Mouse (Mus musculus): ENCODE measurements around the gene Myl9.
A peak's percentile ranks its signal among the peaks of the same experiment; 100 is the strongest.

The Myl9 gene

DNA sequence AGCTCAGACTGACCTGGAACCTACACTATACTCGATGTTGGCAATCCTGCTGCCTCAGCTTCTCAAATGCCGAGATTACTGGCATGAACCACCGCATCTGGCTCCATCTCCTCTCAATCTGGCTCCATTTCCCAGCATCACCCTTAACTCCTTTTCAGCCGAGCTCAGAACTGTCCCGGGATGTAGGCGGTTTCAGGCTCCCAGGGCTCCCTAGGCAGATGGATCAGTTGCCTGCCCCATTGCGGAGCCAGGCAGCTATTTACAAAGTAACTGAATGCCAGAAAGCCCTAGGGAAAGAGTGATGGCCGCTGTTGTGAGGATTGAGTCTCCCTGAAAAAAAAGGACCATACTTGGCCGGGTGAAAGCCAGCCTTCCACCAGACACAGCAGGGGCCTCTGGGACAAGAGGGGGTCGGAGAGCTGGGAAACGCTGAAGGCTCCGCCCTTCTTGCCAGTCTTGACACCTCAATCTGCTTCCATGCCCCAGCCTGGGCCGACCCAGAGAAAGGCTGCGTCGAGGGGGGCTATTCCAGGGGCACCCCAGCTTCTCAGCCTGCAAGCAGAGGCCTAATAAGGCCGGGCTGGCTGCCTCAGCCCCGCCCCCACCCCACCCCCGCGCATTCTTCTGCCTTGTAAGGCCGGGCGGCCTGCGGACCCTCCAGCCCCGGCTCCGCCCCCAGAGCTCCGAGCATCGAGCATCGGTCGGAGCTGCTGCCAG, at the start of gene Myl9:
Gene Myl9, plus strand, starts transcription at position 683 of the 717 bp plus-strand sequence.
- peak; percentile 73 for DNase-seq (ENCODE audit: low read depth, low spot score)

DNA sequence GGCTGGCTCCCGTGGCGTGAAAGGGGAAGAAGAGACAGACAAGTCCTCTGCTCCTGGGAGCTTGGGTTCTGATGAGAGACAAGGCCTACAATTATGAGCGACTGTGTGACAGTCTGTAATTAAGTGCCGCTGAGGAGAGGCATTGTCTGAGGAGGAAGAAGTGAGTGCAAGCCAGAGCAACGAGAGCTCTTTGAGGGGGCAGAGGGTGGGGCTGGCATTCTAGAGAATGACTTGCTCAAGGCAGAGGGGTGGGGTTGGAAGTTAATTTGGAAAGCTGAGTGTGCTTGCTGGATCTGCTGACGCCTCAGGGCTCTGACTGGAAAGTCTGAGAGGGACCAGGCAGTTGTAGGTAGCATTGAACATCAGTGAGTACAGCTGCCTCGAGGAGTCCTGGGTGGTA, 48.9 kb upstream of the Myl9 start:
- DNase-seq (ENCODE audit: low read depth, low spot score): no peak

DNA sequence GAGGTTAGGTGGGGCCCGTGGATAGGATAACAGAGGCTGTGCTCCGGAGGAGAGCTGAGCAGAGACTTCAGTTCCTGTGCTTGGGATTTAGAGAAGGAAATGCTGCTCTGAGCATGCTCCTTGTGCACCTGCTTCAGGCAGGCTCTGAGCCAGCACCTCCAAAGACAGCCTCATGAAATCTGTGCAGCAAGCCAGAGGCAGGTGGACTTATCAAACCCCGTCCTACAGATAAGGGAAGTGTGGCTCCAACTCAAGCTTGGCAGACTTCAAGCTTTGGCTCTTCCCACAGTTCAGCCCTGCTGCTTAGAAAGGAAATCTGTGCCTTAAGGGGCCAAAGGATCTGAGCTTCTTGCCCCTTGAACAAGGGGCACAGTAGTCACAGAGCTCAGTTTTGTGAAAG, 48.3 kb upstream of the Myl9 start:
- no peak for DNase-seq (ENCODE audit: low read depth, low spot score)

DNA sequence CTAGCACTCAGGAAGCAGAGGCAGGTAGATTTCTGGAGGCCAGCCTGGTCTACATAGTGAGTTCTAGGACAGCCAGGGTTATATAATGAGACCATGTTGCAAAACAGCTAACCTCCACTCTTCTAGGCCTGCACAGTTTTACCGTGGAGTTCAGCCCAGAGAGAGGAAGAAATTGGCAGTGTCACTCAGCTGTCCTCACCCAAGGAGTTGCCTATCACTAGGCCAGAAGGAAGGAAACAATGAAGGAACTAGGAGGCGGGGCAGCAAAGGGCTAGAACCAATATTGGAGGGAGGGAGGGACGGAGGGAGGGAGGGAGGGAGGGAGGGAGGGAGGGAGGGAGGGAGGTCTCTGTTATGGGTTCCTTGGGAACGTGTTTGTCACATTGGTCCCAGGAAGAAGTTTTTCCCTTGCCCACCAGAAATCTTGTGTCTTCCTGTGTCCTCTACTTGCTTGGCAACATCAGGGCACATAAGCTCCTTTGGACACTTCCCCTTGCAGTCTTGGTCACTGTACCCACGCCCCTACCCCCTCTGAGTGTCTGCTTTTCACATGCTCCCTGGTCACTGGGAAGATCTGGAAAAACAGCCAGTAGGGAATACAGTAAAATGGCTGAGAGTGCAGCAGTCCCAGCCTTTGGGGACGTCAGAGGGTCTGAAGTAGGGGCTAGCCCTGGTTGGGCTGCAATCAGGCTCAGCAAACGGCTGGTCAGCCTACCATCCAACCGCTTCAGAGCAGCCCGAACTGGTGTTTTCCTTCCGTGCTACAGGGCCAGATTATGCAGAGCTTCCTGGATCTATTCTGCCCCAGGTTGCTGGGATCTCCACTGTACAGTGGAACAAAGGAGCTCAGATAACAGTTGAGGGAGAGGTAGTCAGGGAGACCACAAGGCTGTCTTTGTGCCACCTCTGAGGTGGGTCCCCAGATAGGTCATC, 45.4 kb upstream of the Myl9 start:
- no peak for DNase-seq (ENCODE audit: low read depth, low spot score)

DNA sequence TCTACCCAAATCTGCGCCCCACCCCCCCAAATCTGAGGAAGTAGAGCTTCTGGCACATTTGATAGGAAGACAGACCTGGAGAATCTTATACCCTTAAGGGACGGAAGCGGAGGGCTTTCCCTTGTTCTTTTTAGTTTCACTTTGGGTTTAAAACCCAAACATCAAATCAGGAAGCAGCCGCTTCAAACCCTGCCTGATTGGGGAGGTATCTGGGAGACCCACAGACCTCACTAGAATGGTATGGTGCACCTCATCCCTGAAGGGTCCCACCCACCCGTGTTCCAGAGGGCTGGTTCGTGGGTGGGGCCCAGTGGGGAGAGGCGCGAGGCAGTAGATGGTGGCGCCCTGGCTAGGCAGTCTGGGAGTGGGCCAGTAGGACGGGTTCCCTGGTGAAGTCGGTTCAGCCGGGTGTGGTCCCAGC, 44.7 kb upstream of the Myl9 start:
- no peak for DNase-seq (ENCODE audit: low read depth, low spot score)

- no peak for DNase-seq (ENCODE audit: low read depth, low spot score)
Observed at GRCm38 (mm10) chr2:156731592-156731991, 43.6 kb upstream of the Myl9 start.

- DNase-seq (ENCODE audit: low read depth, low spot score): no peak
Observed at GRCm38 (mm10) chr2:156732109-156732508, 43.1 kb upstream of the Myl9 start.

DNA sequence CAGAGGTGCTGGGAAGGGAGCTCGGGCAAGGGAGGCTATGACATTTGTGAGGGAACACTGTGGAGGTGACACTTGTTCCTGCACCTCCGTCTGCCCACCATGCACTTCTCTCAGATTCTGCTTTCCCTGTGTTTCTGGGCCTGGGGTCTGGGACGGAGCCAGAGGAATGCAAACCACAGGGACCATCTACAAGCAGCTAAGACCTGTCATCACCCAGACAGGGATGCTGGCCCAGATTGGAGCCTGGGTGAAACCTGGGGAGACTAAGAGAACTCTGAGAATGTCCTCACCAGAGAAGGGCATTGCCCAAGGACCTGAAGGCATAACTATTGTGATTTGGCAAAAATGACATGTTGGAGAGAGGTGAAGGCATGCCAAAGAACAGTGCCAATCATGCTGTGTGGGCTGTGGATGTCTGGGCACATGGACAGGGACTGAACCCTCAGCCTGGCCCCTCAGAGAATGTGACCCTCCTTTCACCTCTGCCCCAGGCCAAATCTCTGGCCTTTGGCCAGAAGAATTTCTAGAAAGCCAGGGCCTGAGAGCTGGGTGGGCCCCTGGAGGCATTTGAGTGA, 39.4 kb upstream of the Myl9 start:
- no peak for DNase-seq (ENCODE audit: low read depth, low spot score)

DNA sequence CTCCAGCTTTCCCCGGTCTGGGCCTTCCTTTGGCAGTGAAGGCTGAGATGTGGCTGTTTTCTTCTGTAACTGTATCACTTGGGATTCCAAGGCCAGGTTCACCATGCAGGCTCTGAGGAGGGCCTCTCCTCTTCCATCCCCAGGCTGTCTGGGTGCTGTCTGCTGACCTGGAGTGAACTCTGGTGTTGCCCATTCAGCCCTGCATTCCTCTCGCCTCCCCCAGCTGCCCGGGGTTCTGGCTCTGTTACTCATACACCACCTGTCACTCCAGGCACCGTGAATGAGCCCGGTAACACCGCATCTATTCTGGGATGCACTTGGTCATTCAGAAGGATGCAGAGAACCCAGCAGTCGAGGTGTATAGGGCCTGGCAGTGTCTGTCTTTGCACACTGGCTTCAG, 38.4 kb upstream of the Myl9 start:
- DNase-seq (ENCODE audit: low read depth, low spot score): no peak

- DNase-seq (ENCODE audit: low read depth, low spot score): no peak
Observed at GRCm38 (mm10) chr2:156737976-156738375, 37.2 kb upstream of the Myl9 start.

- no peak for DNase-seq (ENCODE audit: low read depth, low spot score)
Observed at GRCm38 (mm10) chr2:156741265-156741664, 34.0 kb upstream of the Myl9 start.

DNA sequence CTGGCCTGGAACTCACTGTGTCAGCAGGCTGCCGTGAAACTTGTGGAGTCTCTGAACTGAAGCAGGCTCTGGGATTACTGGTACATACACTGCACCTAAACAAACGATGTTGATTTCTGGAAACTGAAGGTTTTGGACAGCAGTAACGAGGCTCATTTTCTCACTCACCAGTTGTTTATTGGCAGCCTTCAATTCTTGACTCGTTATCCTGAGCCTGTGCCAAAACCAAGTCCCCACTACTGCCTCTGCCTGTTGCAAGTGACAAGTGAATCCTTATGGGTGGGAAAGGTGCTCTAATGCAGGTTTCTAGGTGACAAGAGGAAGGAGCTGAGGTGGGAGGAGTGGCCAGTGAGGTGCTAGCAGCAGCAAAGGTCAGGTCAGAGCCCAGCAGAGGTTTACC, 33.2 kb upstream of the Myl9 start:
- no peak for DNase-seq (ENCODE audit: low read depth, low spot score)

DNA sequence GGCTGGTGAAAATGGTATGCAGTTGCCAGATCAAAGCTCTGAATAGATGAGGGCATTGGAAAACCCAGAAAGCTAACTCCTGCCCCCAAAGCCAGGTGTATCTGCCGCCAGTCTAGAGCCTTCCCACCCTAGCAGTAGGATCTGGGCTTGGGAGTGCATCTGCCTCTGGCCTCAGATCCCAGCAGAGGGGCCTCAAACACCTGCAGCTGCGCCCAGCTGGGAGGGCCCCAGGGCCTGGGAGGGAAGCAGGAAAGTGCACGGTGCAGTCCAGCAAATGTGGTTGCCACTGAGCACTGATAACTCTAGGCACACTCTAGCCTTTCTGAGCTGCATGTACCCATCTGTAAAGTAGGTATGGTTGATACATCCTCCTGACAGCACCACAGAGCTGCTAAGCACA, 32.0 kb upstream of the Myl9 start:
- no peak for DNase-seq (ENCODE audit: low read depth, low spot score)

DNA sequence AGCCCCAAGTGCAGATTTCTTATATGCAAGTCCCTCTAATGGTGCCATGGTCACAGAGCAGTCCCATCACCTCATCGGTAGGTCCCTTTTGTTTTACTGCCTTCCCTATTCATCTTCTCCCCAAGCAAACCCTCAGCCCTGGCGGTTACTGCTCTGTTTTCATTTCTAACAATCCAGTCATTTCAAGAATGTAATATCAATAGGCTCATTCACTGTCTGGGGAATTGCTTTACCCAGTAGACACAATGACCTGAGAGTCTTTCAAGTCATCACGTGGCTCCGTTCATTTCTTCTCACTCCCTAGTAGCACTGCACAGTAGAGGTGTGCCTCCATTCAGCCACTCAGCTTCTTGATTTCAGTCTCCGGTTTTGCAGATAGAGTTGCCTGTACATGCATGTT, 30.8 kb upstream of the Myl9 start:
- no peak for DNase-seq (ENCODE audit: low read depth, low spot score)

DNA sequence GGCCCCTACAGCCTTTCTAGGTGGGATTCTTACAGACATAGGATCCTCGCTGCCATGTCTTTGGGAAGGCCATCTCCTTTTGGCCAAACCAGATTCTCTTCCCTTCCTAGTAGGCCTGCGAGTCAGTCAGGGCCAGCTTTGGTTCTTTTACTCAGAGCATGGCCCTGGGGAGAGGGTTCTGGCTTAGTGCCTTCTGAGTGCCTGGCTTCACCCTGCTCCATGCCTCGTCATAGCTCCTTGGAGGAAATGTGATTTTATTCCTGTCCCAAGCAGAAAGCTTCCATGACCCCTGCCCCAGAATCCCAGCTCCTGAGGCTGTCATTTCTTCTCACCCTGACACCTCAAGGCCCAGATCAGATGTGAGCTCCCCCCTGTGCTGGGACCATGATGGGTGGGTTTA, 27.9 kb upstream of the Myl9 start:
- DNase-seq (ENCODE audit: low read depth, low spot score): no peak

GRCm38 (mm10) chr2:156749687-156750086, 25.5 kb upstream of the Myl9 start:
- no peak for DNase-seq (ENCODE audit: low read depth, low spot score)

GRCm38 (mm10) chr2:156756937-156757336, 18.3 kb upstream of the Myl9 start:
- no peak for DNase-seq (ENCODE audit: low read depth, low spot score)

GRCm38 (mm10) chr2:156760843-156761505, 14.2 kb upstream of the Myl9 start:
- no peak for DNase-seq (ENCODE audit: low read depth, low spot score)

DNA sequence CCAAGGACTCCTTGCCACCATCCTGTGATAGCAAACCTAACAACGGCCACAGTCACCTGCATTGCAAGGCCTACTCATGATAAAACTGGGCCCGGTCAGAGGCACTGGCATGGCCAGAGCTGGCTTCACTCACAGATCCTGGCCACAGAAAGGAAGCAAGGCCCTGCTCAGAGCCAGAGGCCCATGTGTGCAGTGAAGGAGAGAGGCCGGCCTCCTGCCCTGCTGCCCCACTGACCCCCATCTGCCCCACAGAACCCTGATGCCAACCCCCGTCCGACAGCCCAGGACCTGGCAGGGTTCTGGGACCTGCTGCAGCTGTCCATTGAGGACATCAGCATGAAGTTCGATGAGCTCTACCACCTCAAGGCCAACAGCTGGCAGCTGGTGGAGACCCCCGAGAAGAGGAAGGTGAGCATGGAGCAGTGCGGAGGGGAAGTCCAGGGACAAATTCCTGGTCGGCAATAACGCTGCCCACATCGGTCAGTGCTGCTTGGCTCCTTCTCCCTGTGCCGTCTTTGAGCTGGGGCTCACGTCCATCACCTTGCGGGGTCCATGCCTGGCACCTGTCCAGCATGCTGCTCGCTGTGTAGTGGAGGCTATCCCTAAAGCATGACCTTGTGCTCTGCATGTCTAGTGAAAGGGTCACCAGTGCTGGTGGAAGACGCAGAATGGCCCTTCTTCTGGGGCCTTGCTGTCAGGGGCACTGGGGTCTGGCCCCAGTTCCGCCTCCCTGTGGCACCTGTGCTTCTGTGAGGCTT, 13.5 kb upstream of the Myl9 start:
- no peak for DNase-seq (ENCODE audit: low read depth, low spot score)

DNA sequence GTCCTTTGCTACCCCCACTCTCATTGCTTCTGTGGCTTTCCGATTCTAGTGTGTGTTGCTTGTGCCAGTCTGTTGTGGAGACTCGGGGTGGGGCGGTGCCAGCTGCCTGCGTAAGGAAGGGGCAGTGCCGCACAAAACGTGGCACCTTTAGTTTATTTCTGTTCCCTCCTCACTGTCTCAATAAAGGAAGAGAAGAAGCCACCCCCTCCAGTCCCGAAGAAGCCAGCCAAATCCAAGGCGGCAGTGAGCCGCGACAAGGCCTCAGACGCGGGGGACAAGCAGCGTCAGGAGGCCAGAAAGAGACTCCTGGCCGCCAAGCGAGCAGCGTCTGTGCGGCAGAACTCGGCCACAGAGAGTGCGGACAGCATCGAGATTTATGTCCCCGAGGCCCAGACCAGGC, 12.7 kb upstream of the Myl9 start:
- no peak for DNase-seq (ENCODE audit: low read depth, low spot score)

DNA sequence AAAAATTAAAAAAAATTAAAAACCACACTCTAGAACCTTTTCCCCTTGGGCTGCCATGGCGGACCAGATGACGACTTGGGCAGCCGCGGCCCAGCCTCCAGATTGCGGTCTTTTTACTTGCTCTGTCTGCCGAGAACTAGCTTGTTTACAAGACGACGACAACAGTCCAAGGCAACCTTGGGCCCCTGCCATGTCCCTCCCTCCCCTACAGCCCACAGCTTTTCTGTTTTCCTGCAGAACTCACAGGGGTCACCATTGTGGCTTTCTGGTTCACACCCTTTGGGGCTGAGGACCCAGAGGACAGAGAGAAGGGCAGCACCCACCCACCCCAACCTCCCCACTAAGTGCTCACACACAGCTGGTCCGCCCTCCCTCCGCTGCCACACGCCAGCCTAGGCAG, 12.1 kb upstream of the Myl9 start:
- no peak for DNase-seq (ENCODE audit: low read depth, low spot score)
